Mouse (Mus musculus): Measurements from ENCODE around the gene Cdc34b.

GRCm38 (mm10) chr11:94772363-94773055 is 30.9 kb downstream of the Cdc34b start:
- TF ChIP-seq MYOD1 (IDR thresholded peaks at IDR 0.05; ENCODE audit: control insufficient read depth in 1 of 3, insufficient read length in 2 of 3, low read depth in 2 of 3) (no peak), POLR2A (IDR thresholded peaks at IDR 0.05; ENCODE audit: insufficient read length, low read depth) (no peak), TCF3 (IDR thresholded peaks at IDR 0.05; ENCODE audit: insufficient read length, low read depth) (no peak), USF1 (IDR thresholded peaks at IDR 0.05; ENCODE audit: low read depth) (no peak), POLR2AphosphoS2 (IDR thresholded peaks at IDR 0.05; ENCODE audit: insufficient read length, low read depth) (no peak), SRF (IDR thresholded peaks at IDR 0.05; ENCODE audit: control insufficient read depth, insufficient read length, low read depth) (no peak), MYOG (IDR thresholded peaks at IDR 0.05; ENCODE audit: control insufficient read depth in 1 of 3, insufficient read depth in 1 of 3, insufficient read length in 2 of 3, low read depth in 2 of 3) (no peak), CEBPB (IDR thresholded peaks at IDR 0.05; ENCODE audit: insufficient read depth, poor library complexity, severe bottlenecking) (no peak), E2F4 (IDR thresholded peaks at IDR 0.05; ENCODE audit: insufficient read depth) (no peak)
